Mouse (Mus musculus): ENCODE measurements around the gene Tmem259. TPM values are rescaled to one million over a fixed set of nuclear protein-coding genes. Genes with fewer than 3 reads are reported as not detected.

Gene Tmem259
- 100 to 1,000 TPM; 124 to 125 TPM for total RNA-seq (2021)
- long read RNA-seq, experiment 1, transcript Tmem259-201 (11 exons, 2,225 nt) = major isoform, 42 of 80 reads
- long read RNA-seq, experiment 1, transcript Tmem259-202 (10 exons, 1,767 nt) = minor isoform, 5 of 80 reads
- long read RNA-seq, experiment 1, partial matches to known transcripts = 13 of 80 reads
- long read RNA-seq, experiment 1, other reads (novel, unspliced or antisense) = 20 of 80 reads
- long read RNA-seq, experiment 2, transcript Tmem259-201 (11 exons, 2,225 nt) = major isoform, 40 of 72 reads
- long read RNA-seq, experiment 2, transcript Tmem259-202 (10 exons, 1,767 nt) = minor isoform, 5 of 72 reads
- long read RNA-seq, experiment 2, partial matches to known transcripts = 8 of 72 reads
- long read RNA-seq, experiment 2, other reads (novel, unspliced or antisense) = 19 of 72 reads

GRCm38 (mm10) chr10:79984195-79984816 lies at the start of gene Tmem259:
TSS of gene Tmem259 (minus strand) at chr10:79984330.
- DNase-seq = peak; percentile 90 to 93
- intact Hi-C loops (cut with DNase I) = no loop called here

- intact Hi-C loops (cut with DNase I) = loop anchor here (5.0 kb wide), 1 partner anchor 79 kb away; no protein-coding TSS in a partner anchor
These were observed 48.8 kb upstream of the Tmem259 start for GRCm38 (mm10) chr10:80032799-80033480.

GRCm38 (mm10) chr10:80030736-80031135 lies 46.6 kb upstream of the Tmem259 start:
- no peak for DNase-seq
- intact Hi-C loops (cut with DNase I) = loop anchor here (5.0 kb wide), 1 partner anchor 82 kb away; no protein-coding TSS in a partner anchor

More at GRCm38 (mm10) chr10:80032799-80033480, 48.8 kb upstream of the Tmem259 start:
- DNase-seq = peak; percentile 67 to 68

- intact Hi-C loops (cut with DNase I) = loop anchor here (5.0 kb wide), 1 partner anchor 82 kb away; no protein-coding TSS in a partner anchor
- no peak for DNase-seq
These were observed 46.1 kb upstream of the Tmem259 start for GRCm38 (mm10) chr10:80030191-80030590.

GRCm38 (mm10) chr10:80028521-80028846 lies 44.4 kb upstream of the Tmem259 start:
- DNase-seq = no peak
- intact Hi-C loops (cut with DNase I) = no loop called here

- intact Hi-C loops (cut with DNase I) = no loop called here
- no peak for DNase-seq
These were observed 43.8 kb upstream of the Tmem259 start for GRCm38 (mm10) chr10:80027681-80028520.

GRCm38 (mm10) chr10:80025889-80026288 lies 41.8 kb upstream of the Tmem259 start:
- DNase-seq = no peak
- intact Hi-C loops (cut with DNase I) = no loop called here

GRCm38 (mm10) chr10:80025463-80025862 lies 41.3 kb upstream of the Tmem259 start:
- intact Hi-C loops (cut with DNase I) = no loop called here
- DNase-seq = no peak

- intact Hi-C loops (cut with DNase I) = no loop called here
- DNase-seq = no peak
These were observed 40.9 kb upstream of the Tmem259 start for GRCm38 (mm10) chr10:80025044-80025347.

- intact Hi-C loops (cut with DNase I) = no loop called here
These were observed 40.3 kb upstream of the Tmem259 start for GRCm38 (mm10) chr10:80024229-80025043.

GRCm38 (mm10) chr10:80023758-80024157 lies 39.6 kb upstream of the Tmem259 start:
- intact Hi-C loops (cut with DNase I) = no loop called here

More at GRCm38 (mm10) chr10:80024229-80025043, 40.3 kb upstream of the Tmem259 start:
- DNase-seq = no peak

GRCm38 (mm10) chr10:80022806-80023205 lies 38.7 kb upstream of the Tmem259 start:
- intact Hi-C loops (cut with DNase I) = no loop called here

More at GRCm38 (mm10) chr10:80023758-80024157, 39.6 kb upstream of the Tmem259 start:
- no peak for DNase-seq

GRCm38 (mm10) chr10:80022164-80022563 lies 38.0 kb upstream of the Tmem259 start:
- intact Hi-C loops (cut with DNase I) = no loop called here
- no peak for DNase-seq

More at GRCm38 (mm10) chr10:80022806-80023205, 38.7 kb upstream of the Tmem259 start:
- no peak for DNase-seq

GRCm38 (mm10) chr10:80021320-80021641 lies 37.2 kb upstream of the Tmem259 start:
- DNase-seq = no peak
- intact Hi-C loops (cut with DNase I) = no loop called here

- intact Hi-C loops (cut with DNase I) = no loop called here
- DNase-seq = no peak
These were observed 36.6 kb upstream of the Tmem259 start for GRCm38 (mm10) chr10:80020603-80021319.

- no peak for DNase-seq
- intact Hi-C loops (cut with DNase I) = no loop called here
These were observed 36.1 kb upstream of the Tmem259 start for GRCm38 (mm10) chr10:80020191-80020590.

- peak in 1 of 2 experiments; percentile 39 for DNase-seq
- intact Hi-C loops (cut with DNase I) = no loop called here
These were observed 35.5 kb upstream of the Tmem259 start for GRCm38 (mm10) chr10:80019471-80020131.

- peak in 1 of 2 experiments; percentile 51 for DNase-seq
These were observed 34.7 kb upstream of the Tmem259 start for GRCm38 (mm10) chr10:80018739-80019297.

More at GRCm38 (mm10) chr10:80018739-80019297, 34.7 kb upstream of the Tmem259 start:
- intact Hi-C loops (cut with DNase I) = no loop called here

Data from heart, postnatal 14 days (tissue).